Mouse (Mus musculus): ENCODE measurements around the gene Epha6. TPM values are rescaled to one million over a fixed set of nuclear protein-coding genes. Genes with fewer than 3 reads are reported as not detected.

Gene Epha6
- polyA plus RNA-seq, 2 experiments from 2014 or later, result not detected

DNA sequence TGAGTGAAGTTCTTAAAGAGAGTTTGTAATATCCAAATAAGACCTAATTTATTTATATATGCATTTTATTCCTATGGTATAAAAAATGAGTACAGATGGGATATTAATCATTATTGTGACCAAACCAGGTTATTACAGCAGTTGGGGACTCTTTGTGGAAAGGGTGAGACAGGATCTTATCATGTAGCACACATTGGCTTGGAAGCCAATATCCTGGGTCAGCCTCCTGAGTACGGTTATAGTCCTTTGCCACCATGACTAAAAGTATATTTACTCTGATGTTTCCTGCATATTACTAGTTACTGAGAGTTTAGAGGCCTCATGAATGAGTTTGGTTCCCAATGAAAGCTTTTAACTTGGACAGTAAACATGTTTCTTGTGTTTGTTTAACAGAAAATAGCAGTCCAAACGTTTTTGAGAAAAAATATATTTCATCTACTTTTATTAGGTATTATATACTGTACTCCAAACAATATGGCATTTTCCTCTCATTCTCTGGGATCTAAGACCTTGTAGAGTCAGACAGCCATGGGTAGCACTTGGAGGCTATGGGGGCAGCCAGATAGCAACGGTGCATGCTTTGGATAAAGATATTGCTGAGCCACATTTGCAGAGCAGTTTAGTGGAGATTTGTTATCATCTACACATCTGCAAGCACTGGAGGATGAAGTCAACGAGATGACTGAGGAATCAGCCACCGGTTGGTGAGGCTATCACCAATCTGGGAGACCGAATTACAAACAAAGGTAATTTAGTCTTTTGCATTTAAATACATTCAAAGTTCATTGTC is 340.4 kb downstream of the Epha6 start:
- no peak for ATAC-seq

DNA sequence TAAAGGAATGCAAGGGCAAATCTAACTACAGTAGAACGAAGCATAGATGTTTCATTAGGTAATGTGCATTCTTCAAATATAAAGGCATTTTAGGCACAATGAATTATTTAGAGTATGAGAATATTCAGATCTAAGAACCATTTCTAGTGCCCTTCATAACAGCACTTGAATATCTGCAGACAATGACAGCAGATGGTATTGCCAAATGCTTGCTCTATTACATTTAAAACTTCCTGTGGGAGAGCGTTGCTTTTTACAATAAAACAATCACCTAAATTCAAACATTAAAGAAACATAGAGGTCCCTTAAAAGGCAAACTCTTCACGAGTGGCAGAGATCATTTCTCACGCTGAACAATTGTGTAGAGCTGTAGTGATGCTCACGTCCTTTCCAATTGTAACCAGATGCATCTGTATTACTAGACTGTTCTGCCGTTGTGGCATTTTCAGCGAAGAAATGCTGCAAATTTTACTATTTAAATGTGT is 347.1 kb downstream of the Epha6 start:
- ATAC-seq, result no peak

DNA sequence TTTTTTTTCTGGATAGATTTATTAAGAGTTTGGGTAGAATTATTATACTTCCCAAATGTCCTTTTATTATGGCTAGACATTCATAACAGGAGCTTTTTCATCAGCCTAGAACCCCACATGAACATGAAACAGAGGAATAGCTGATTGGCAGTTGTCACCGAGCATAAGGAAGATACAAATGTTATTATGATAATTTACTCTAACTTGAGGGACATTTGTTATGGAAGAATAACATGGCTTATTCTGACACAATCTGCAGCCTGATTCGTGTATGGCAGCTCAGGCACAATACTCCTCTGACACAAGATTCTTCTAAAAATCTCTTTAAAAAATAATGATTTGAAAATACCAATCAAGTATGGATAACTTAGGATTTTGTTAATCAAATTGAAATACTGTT is 347.7 kb downstream of the Epha6 start:
- ATAC-seq, result no peak

DNA sequence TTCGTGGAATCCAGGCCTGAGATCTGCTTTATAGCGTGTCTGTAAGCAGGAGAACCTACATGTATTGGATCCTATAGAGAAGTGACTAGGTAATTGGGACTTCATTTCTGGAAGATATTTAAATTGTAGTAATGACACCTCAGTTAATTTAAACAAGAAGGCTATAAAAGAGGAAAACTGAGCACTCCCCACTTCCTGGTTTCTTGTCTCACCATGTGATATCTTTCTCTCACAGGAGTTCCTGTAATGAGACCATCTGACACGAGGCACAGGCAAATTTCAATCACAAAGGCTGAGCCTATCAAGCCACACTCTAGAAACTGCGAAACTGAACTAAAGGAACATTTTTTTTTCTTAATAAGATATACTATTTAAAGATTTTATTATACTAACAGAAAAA is 348.3 kb downstream of the Epha6 start:
- no peak for ATAC-seq

DNA sequence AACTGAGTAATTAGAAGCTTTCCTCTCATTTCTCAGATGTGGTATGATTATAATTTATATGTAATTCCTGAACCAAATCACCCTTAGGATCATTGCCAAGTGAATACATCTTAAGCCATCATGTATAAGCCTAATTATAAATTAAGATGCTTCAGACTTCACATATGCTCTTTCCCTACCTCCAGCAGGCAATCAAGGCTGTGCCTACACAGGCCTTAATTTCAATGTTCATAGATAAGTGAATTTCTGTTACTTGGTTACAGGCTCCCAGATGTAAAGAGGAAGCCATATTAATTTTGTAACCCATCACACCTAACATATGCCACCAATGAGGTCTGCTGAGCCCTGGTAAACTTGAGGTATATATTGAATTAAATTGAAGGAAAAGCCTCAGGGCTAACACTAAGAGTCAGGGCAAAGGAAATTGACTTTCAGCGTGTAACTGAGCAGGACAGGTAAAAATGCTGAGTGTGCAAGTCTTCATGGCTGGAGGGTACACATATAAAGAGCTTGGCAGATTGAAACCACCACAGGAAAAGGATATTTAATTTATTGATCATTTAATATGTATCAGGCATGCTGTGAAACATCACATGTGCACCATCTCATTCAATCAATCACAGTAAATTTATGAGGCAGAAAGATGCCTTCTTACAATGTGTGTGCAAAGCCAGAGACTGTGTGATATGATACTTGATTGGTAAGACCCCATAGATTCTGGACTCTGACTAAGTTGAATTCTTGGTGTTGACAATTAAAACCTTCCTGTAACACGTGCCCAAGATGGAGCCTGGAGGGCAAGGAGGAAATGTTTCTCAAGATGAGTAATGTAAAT is 365.8 kb downstream of the Epha6 start:
- ATAC-seq, result no peak

DNA sequence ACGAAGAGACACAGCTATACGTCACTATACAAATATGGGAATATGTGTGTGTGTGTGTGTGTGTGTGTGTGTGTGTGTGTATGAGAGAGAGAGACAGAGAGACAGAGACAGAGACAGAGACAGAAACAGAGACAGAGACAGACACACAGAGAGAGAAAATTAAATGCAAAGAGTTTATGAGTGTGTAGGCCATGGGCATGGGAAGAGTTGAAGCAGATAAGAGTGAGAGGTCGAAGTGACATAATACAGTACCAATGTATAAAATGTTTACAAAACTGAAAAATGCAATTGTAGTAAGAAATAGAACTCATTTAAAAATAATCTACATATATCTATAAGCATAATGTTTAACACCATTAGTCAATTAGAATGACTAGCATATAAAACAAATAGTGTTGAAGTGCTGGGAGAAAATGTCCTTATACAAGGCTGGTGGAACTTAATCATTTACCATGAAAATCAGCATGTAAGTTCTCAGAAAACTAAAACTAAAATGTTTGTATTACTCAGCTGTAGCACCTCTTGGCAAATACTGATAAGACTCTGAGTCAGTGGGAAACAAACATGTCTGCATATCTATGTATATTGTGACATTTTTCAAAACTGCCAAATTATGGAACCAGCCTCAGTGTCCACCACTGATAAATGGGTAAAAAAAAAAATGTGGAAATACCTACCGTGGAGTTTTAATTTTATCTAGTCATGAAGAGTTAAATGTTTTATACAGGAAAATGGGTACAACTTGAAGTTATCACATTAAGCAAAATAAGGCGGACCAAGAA is 371.2 kb downstream of the Epha6 start:
- no peak for ATAC-seq

DNA sequence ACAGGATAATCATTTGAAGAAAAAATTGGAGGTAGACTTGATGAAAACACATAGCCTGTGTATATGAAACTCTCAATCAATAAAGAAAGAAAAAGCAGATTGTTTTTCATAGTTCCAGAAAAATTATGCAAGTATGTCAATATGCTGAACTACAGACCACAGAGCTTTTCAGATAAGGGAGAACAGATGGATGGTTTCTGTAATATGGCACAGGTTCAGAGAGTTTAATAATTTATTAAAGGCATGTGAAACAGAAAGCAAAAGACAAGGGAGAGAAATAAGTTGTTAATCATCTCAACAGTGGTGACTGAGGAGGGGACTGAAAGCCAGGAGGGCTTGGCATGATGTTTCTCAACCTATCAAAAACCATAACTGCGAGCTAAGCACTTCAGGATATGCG is 372.3 kb downstream of the Epha6 start:
- no peak for ATAC-seq

DNA sequence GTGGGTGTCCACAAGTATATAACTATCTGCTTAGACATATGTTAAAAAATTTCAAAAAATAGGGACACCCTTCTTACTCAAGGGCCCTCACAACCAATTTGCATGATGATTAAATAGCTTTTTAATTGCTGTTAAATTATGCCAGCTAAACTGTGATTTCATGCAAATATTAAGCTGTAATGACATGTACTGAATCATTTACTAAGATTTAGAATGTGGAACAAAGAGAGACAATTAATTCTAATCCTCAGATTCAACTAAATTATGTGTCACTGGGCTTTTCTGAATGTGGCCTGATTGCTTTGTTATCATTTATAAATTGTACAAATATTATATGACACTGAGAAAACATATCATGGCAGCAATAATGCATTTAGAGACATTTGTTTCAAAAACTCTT is 396.2 kb downstream of the Epha6 start:
- ATAC-seq, result no peak

DNA sequence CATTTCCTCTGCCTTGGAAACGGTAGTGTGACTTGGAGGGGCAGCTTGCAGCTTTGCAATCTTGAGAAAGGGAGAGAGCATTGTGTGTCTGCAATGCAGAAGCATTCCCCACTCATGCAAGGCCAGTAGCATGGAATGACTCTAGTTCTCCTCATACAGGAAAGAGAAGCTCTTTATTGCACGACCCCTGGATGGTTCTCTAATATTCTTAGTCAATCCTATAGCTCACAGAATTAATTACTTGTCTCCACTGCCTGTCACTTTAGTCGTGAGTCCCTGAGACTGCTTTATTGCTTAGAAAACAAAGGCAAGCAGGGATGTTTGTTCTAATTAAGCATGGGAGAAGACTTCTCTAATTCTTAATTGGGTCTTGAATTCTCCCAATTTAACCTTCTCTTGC is 429.8 kb downstream of the Epha6 start:
- ATAC-seq, result no peak

DNA sequence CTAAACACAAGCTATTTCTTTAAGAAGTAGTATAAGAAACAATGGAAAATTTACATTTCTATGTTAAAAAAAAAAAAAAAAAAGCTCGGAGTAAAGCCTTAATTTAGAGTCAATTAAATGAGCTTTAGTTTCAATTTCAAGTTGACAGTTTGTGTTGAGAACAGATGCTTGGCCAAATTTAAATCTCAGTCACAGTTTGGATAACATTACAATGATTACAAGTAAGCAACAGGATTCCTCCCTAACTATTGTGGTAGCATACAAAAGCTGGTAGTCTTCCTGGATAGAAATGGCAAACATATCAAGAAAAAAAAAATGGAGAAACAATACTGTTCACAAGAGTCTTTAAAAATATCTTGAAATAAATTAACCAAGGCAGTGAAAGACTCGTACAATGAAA is 452.9 kb downstream of the Epha6 start:
- ATAC-seq, result no peak

DNA sequence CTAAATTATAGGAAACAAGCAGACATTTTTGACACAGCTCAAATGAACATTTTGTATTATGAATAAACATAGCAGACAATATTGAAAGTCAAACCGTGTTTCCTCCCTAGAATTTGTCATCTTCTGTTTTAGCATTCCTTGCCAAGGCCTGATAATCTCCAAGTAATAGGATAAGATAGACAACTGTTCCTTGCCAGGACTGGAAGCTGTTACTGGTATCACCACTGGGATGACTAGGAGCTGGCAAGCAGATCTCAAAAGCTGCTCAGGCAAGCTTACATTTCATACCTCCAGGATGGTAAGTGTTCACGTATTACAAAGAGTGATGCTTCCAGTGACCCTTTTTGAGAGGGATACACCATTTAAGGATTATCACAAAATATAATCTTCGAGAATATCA is 461.0 kb downstream of the Epha6 start:
- no peak for ATAC-seq

DNA sequence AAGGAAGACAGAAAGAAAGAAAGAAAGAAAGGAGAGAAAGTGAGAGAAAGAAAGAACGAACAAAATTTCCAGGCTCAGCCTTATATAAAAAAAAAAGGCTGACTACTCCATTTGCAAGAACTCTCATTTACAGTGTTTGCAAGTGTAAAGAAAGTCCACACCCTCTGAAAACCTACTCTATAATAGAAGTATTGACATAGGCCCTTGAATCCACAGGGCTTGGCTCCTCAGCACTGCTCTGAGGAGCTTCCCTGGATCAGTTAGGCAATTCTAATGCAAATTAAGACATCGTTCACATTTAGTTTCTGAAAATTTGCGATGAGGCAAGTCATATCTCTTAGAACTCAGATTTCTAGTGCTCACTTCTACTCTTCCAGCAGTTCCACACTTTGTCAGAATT is 483.9 kb downstream of the Epha6 start:
- ATAC-seq, result no peak

DNA sequence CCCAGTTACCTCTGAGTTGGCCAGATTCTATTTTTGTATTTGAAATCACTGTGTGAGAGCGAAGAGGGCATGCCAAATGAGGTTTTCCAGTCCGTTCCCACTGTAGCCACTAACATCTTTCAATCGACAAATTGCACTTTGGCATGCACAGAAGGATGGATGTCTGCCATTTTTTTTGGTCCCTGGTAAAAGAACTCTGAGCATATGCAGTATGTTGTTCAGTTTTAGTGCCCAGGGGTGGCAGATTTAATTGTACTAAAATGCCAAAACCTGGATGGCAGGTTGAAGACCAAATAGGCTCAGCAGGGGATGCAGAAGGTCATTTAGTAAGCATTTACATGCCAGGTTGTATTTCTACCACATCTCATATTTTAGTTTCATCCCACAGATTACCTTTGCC is 503.1 kb downstream of the Epha6 start:
- no peak for ATAC-seq

DNA sequence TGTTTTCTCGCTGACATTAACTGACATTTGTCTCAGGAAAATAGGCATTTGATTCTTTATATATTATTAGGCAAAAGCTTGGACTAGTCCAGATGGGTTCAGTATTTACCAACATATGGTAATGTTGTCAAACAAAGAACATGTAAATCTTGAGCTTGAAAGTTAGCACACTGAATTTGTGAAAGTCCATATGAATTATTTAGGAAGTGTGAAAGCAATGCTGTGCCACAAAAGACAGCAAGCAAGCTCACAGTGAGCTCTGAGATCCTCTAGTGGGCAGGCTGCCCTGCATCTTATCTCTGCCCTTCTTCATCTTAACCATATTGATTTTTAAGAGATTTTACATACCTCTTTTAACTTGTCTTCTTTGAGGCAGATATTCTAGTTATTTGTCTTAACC is 510.0 kb downstream of the Epha6 start:
- ATAC-seq, result no peak

DNA sequence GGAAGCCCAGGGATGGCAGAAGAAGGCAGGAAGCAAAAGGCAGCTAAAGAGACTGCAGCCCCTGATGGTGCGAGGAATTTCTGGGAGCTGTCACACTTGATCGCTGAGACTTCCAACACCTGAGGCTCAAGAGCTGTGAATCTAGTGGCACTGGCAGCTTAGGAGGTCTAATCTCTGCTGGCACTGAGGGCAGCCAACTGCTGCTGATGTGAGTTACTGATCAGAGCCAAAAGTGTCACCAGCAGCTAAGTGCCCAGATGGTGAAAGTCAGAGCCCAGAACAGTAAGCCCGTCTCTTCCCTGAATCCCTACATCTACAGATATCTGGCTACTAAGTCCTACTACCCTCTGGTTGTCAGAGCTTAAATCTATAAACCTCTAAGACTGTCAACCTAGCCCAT is 518.4 kb downstream of the Epha6 start:
- no peak for ATAC-seq

DNA sequence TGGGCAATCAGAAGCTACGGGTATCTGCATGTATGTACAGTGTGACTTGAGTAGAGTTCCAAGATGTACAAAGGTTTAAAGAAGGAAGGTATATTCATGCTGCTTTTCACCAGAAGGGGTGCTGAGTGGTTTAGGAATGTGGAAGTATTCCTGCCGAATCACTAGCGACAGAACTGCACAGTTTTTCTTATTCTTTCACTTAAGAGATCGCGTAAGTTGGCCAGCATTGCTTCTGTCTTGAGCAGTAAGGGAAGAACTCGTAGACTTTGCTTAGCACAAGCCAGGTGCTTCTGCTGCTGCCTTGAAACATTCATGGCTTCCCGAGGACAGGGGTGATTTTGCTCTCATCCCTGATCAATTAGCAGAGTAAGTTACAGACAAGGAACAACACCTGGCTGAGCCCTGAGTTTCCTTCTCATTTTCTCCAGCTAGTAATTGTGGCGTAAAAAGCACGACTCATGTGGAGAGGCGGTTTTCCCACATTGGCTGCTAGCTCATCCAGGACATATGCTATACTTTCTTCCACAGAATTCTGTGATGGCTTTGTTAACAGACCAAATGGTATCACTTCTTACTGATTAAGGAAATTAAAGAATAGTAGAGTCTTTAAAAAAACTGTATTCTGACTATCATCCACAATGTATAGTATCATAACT is 534.7 kb downstream of the Epha6 start:
- no peak for ATAC-seq

DNA sequence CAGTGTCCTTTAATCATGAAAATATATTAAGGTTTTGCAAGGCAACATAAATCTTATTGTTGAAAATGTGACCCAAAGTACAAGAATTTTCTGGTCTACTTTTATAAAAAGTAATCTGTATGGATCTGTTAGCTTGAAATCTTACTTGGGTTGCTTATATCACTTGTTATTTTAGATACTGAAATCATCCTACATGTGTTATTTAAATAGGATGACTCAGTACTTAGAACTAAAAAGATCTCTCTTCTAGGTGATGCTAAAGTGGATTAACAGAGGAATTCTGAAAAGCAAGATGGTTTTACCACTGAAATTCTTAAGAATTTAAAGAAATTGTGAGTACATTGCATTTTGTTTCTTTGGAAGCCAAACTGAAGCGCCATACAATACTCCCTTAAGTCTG is 561.5 kb downstream of the Epha6 start:
- ATAC-seq, result no peak

DNA sequence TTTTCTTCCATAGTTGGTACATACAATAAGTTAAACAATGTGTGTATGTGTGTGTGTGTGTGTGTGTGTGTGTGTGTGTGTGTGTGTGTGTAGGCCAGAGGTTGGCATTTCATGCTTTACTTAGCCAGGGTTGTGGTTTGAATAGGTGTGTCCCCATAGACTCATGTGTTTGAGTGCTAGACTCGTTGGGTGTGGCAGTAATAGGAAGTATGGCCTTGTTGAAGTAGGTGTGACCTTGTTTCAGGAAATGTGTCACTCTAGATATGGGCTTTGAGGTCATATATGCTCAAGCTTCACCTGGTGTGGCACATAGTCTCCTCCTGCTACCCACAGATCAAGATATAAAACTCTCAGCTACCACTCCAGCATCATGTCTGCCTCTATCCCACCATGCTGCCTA is 577.0 kb downstream of the Epha6 start:
- no peak for ATAC-seq

DNA sequence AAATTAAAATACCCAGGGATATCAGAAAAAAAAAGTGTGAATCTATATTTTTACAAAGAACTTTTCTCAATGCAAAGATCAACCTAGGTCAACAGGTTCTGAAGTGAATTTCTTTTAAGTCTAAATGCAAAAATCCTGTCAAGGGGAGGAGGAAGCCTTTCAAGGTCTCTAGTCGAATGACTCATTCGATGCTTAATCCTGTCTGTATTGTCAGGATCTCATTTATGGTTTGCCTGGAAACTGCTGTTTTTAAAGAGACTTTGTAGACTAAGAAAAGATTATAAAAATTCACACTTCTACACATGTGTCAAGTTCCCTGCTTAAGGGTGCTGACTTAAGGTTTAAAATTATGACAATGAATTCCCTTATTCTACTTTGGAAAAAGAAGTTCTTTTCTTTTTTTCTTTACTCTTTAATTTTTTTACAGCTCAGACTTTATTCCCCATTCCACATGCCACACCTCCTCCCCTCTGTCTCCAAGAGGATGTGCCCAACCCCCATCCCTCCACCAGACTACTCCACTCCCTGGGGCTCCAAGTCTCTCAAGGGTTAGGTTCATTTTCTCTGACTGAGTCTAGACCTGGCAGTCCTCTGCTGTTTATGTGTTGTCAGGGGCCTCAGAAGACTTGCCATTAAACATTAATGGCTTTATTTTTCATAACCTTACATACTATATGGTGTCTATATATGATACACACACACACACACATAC is 598.3 kb downstream of the Epha6 start:
- no peak for ATAC-seq

DNA sequence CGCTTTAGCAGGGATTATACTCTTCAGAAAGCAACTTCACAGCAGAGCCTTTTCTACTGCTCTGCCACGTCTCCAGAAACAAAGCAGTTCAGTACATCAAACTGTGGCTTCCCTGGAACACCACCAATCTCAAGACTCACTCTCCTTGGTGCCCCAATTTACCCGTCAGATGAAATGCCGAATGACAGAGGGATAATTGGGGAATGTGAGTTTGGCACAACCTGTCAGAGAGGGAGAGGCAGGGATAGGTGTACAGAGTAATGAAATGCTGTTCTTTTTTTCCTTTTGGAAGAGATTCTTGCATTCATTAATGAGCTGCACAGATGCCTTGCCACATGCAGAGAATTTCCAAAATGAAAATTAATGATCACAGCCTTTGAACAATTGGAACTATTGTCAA is 635.5 kb downstream of the Epha6 start:
- no peak for ATAC-seq

DNA sequence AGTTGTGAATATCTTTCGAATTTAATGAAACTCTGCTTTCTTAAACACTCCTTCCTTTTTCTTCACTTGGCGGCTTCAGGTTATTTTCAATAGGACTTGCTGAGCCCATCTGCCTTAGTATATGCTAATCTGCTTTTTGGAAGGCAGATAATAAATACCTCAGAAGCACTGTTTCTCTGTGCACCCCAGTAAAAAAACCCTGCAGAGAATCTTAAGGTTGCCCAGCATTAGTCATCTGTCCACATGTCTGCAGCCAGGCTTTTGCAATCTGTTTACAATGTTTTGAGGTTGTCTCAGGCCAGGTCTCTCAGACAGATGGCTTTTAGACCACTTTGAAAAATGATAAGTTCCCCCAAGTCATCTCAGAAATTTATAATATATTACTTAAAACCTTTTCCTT is 649.6 kb downstream of the Epha6 start:
- ATAC-seq, result no peak

DNA sequence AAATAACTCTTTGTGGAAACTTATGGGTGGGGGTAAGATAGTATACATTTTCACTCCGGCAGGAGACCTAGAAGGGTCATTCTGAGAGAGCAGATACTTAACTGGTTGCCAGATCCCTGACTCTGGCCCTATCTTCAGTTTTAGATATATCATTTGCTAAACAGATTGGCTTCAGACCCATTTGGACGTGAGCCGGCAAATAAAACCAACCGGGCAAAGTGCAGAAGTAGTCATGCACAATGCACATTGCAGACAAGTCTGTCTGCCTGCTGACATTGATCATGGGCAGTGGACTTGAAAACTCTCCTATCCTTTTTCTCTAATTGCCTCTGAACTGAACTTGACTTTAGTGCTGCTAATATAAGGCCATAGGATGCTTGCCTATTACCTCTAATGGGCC is 681.6 kb downstream of the Epha6 start:
- no peak for ATAC-seq

Measured in CD4-positive, CD25-positive, alpha-beta regulatory T cell, adult 4 months (primary cell).